Mouse (Mus musculus) MEL (cell line): Measurements from ENCODE around the gene Cyp4a10. TPM values are rescaled to one million over a fixed set of nuclear protein-coding genes. Genes with fewer than 3 reads are reported as not detected.

Source experiments
- DNase-seq: peaks from one replicate; pipeline ENCODE4 v3.0.0; 2011; ENCODE audit warnings: low read depth, low spot score
- H3K27ac ChIP-seq: 2 replicates; pipeline ENCODE4 v1.5.1; 2012; ENCODE audit warnings: low read depth, mild to moderate bottlenecking, control low read depth, low read length, moderate library complexity; ENCODE audit not compliant: control insufficient read depth
- H3K27me3 ChIP-seq, 2 experiments: fragments of 150-350 bp in 1 of 2; sonication (generic) in 1 of 2; 2 replicates each; pipeline ENCODE4 v1.6.1; 2012; ENCODE audit warnings: low read length in 2 of 2, mild to moderate bottlenecking in 2 of 2, improper control_type of control experiment in 1 of 2, moderate library complexity in 1 of 2; ENCODE audit not compliant: insufficient read depth in 2 of 2, control insufficient read depth in 1 of 2
- H3K36me3 ChIP-seq, 2 experiments: 2 replicates each; pipeline ENCODE4 v1.6.1; 2012 to 2014; ENCODE audit warnings: low read length in 2 of 2, improper control_type of control experiment in 1 of 2, inconsistent platforms in 1 of 2, mild to moderate bottlenecking in 1 of 2; ENCODE audit not compliant: insufficient read depth in 2 of 2, control insufficient read depth in 1 of 2
- H3K4me1 ChIP-seq, 2 experiments: fragments of 150-350 bp in 1 of 2; sonication (generic) in 1 of 2; 2 replicates each; pipeline ENCODE4 v1.6.1; 2012; ENCODE audit warnings: low read length in 2 of 2, improper control_type of control experiment in 1 of 2, mild to moderate bottlenecking in 1 of 2; ENCODE audit not compliant: insufficient read depth in 2 of 2, control insufficient read depth in 1 of 2
- H3K4me3 ChIP-seq, 2 experiments: fragments of 150-350 bp in 1 of 2; sonication (generic) in 1 of 2; 2 replicates each; pipeline ENCODE4 v1.5.1; 2012; ENCODE audit warnings: low read depth in 2 of 2, low read length in 2 of 2, mild to moderate bottlenecking in 2 of 2, moderate library complexity in 2 of 2, control low read depth in 1 of 2, improper control_type of control experiment in 1 of 2; ENCODE audit not compliant: control insufficient read depth in 1 of 2, insufficient read depth in 1 of 2
- H3K79me2 ChIP-seq: 2 replicates; pipeline ENCODE4 v1.6.1; 2012; ENCODE audit warnings: mild to moderate bottlenecking, low read length, moderate library complexity; ENCODE audit not compliant: control insufficient read depth, poor library complexity, insufficient read depth
- H3K9ac ChIP-seq: 2 replicates; pipeline ENCODE4 v1.6.1; 2012; ENCODE audit warnings: low read depth, mild to moderate bottlenecking, control low read depth, low read length, moderate library complexity; ENCODE audit not compliant: control insufficient read depth, poor library complexity, severe bottlenecking
- H3K9me3 ChIP-seq: fragments of 150-350 bp; sonication (generic); replicated peaks from 2 replicates; pipeline ENCODE4 v1.6.1; 2012; ENCODE audit warnings: mild to moderate bottlenecking, low read length, improper control_type of control experiment, moderate library complexity; ENCODE audit not compliant: insufficient read depth
- BHLHE40 ChIP-seq: IDR thresholded peaks from 2 replicates; pipeline ENCODE4 v1.6.1; 2012; ENCODE audit warnings: low read depth, mild to moderate bottlenecking, inconsistent platforms, low read length, improper control_type of control experiment, borderline replicate concordance
- CHD1 ChIP-seq: IDR thresholded peaks from 2 replicates; pipeline ENCODE4 v1.6.1; 2012; ENCODE audit warnings: low read depth, mild to moderate bottlenecking, inconsistent platforms, low read length, improper control_type of control experiment
- CTCF ChIP-seq, 3 experiments: IDR thresholded peaks in 2 of 3; conservative IDR thresholded peaks in 1 of 3; 2 replicates each; pipeline ENCODE4 v1.5.1; 2011 to 2012; ENCODE audit warnings: low read length in 3 of 3, low read depth in 2 of 3, mild to moderate bottlenecking in 2 of 3, improper control_type of control experiment in 1 of 3, inconsistent platforms in 1 of 3, mixed read lengths in 1 of 3, moderate library complexity in 1 of 3; ENCODE audit not compliant: control insufficient read depth in 1 of 3, insufficient read depth in 1 of 3, poor library complexity in 1 of 3, severe bottlenecking in 1 of 3
- E2F4 ChIP-seq: IDR thresholded peaks from 2 replicates; pipeline ENCODE4 v1.6.1; 2011; ENCODE audit warnings: low read depth, low read length, improper control_type of control experiment, borderline replicate concordance
- EP300 ChIP-seq, 2 experiments: IDR thresholded peaks; 2 replicates each; pipeline ENCODE4 v1.6.1; 2011; ENCODE audit warnings: improper control_type of control experiment in 2 of 2, low read length in 2 of 2, low read depth in 1 of 2, mild to moderate bottlenecking in 1 of 2
- GATA1 ChIP-seq: IDR thresholded peaks from 2 replicates; pipeline ENCODE4 v1.6.1; 2011; ENCODE audit warnings: low read depth, low read length, improper control_type of control experiment
- HCFC1 ChIP-seq: IDR thresholded peaks from 2 replicates; pipeline ENCODE4 v1.6.1; 2012; ENCODE audit warnings: low read depth, mild to moderate bottlenecking, inconsistent platforms, low read length, improper control_type of control experiment, moderate library complexity
- JUND ChIP-seq: IDR thresholded peaks from 2 replicates; pipeline ENCODE4 v1.6.1; 2011; ENCODE audit warnings: low read depth, mild to moderate bottlenecking, improper control_type of control experiment, low read length
- MAFK ChIP-seq: IDR thresholded peaks from 2 replicates; pipeline ENCODE4 v1.6.1; 2011; ENCODE audit warnings: low read depth, mild to moderate bottlenecking, low read length, improper control_type of control experiment, borderline replicate concordance
- MAX ChIP-seq: IDR thresholded peaks from 2 replicates; pipeline ENCODE4 v1.6.1; 2011; ENCODE audit warnings: low read length, improper control_type of control experiment
- MEF2A ChIP-seq: IDR thresholded peaks from 2 replicates; pipeline ENCODE4 v1.6.1; 2014; ENCODE audit warnings: low read depth, mild to moderate bottlenecking, inconsistent platforms, low read length, improper control_type of control experiment; ENCODE audit not compliant: poor library complexity, insufficient replicate concordance, severe bottlenecking; ENCODE audit errors: extremely low read depth
- MYB ChIP-seq: IDR thresholded peaks from 2 replicates; pipeline ENCODE4 v1.6.1; 2011; ENCODE audit warnings: mild to moderate bottlenecking, low read depth, low read length, improper control_type of control experiment
- MYC ChIP-seq: IDR thresholded peaks from 2 replicates; pipeline ENCODE4 v1.6.1; 2011; ENCODE audit warnings: low read depth, mild to moderate bottlenecking, low read length, improper control_type of control experiment, moderate library complexity
- POLR2A ChIP-seq, 2 experiments: IDR thresholded peaks; 2 replicates each; pipeline ENCODE4 v1.6.1; 2011 to 2012; ENCODE audit warnings: low read length in 2 of 2, mild to moderate bottlenecking in 2 of 2, control low read depth in 1 of 2, improper control_type of control experiment in 1 of 2, low read depth in 1 of 2, moderate library complexity in 1 of 2; ENCODE audit not compliant: control insufficient read depth in 1 of 2, insufficient read depth in 1 of 2, poor library complexity in 1 of 2
- RAD21 ChIP-seq: IDR thresholded peaks from 2 replicates; pipeline ENCODE4 v1.6.1; 2011; ENCODE audit warnings: mild to moderate bottlenecking, low read depth, low read length, improper control_type of control experiment
- RCOR1 ChIP-seq: IDR thresholded peaks from 2 replicates; pipeline ENCODE4 v1.6.1; 2012; ENCODE audit warnings: low read depth, mild to moderate bottlenecking, inconsistent platforms, low read length, improper control_type of control experiment
- SMC3 ChIP-seq: IDR thresholded peaks from 2 replicates; pipeline ENCODE4 v1.6.1; 2011; ENCODE audit warnings: low read depth, low read length, improper control_type of control experiment
- TAL1 ChIP-seq: IDR thresholded peaks from 2 replicates; pipeline ENCODE4 v1.6.1; 2012; ENCODE audit warnings: mild to moderate bottlenecking, inconsistent platforms, low read length, moderate library complexity, mixed read lengths
- TBP ChIP-seq: IDR thresholded peaks from 2 replicates; pipeline ENCODE4 v1.8.0; 2011; ENCODE audit warnings: low read depth, low read length, improper control_type of control experiment
- USF2 ChIP-seq, 2 experiments: IDR thresholded peaks; 2 replicates each; pipeline ENCODE4 v1.6.1; 2011 to 2012; ENCODE audit warnings: improper control_type of control experiment in 2 of 2, low read length in 2 of 2, borderline replicate concordance in 1 of 2, inconsistent platforms in 1 of 2, low read depth in 1 of 2, mild to moderate bottlenecking in 1 of 2; ENCODE audit not compliant: insufficient read depth in 1 of 2
- ZMIZ1 ChIP-seq: IDR thresholded peaks from 2 replicates; pipeline ENCODE4 v1.6.1; 2012; ENCODE audit warnings: low read depth, mild to moderate bottlenecking, inconsistent platforms, low read length, improper control_type of control experiment, moderate library complexity
- polyA plus RNA-seq, 2 experiments: library from polyadenylated mRNA; stranded (reverse) in 1 of 2; unstranded in 1 of 2; fragments of >175 nt in 1 of 2; fragments of >200 nt in 1 of 2; gene quantifications; 2 replicates each; pipeline versions ENCODE4 v1.2.1 to v1.2.4; 2012; ENCODE audit warnings: low replicate concordance in 2 of 2, low read depth in 1 of 2; ENCODE audit not compliant: insufficient read length in 2 of 2, insufficient read depth in 1 of 2, missing spikeins in 1 of 2
- total RNA-seq: library from RNA; depleted of rRNA; stranded (reverse); fragments of 300-350 nt; gene quantifications from 2 replicates; pipeline ENCODE4 v1.2.3, GENCODE M21; 2012

Cyp4a10 gene
- total and polyA plus RNA-seq, 3 experiments = not detected

DNA sequence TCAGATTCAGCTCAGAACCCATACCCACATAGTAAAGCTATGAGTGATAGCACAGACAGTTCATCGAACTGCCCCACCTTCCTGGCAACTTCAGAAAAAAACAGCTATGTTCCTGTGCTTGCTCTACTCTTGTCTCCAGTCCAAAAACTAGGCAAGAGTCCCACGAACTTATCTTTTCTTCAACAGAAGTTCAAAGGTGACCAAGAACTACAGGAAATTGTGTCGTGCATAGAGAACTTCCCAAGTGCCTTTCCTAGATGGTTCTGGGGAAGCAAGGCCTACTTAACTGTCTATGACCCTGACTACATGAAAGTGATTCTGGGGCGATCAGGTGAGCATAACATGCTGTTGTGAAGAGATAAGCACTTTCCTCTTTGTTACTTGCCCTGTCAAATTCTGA is 1.4 kb downstream of the Cyp4a10 start:
- Histone ChIP-seq H3K36me3 (no peaks in the 10 kb centered on the region), H3K27ac (no peak overlapping the region), H3K9me3 (no peaks in the 10 kb centered on the region), H3K79me2 (no peaks in the 10 kb centered on the region), H3K9ac (no peak overlapping the region), H3K4me1 (no peaks in the 10 kb centered on the region), H3K4me3 (no peak overlapping the region), H3K27me3 (no peaks in the 10 kb centered on the region; a peak in 1 of 4 replicates)
- DNase-seq = no peak
- TF ChIP-seq EP300 (IDR thresholded peaks at IDR 0.05; ENCODE audit: low read depth in 1 of 2, low read length in 2 of 2) = no peak
- no peak for TF ChIP-seq MYB
- TF ChIP-seq BHLHE40 = no peak
- TF ChIP-seq TBP = no peak
- TF ChIP-seq RAD21 = no peak
- TF ChIP-seq MAFK = no peak
- TF ChIP-seq JUND = no peak
- TF ChIP-seq HCFC1 = no peak
- TF ChIP-seq CTCF (IDR thresholded peaks at IDR 0.05 in 2 of 3, conservative IDR thresholded peaks at IDR 0.05 in 1 of 3; ENCODE audit: control insufficient read depth in 1 of 3, insufficient read depth in 1 of 3, low read depth in 2 of 3, low read length in 3 of 3, poor library complexity in 1 of 3, severe bottlenecking in 1 of 3) = no peak
- TF ChIP-seq ZMIZ1 = no peak
- TF ChIP-seq MEF2A = no peak
- TF ChIP-seq SMC3 = no peak
- no peak for TF ChIP-seq POLR2A (IDR thresholded peaks at IDR 0.05; ENCODE audit: control insufficient read depth in 1 of 2, insufficient read depth in 1 of 2, low read depth in 1 of 2, low read length in 2 of 2, poor library complexity in 1 of 2)
- TF ChIP-seq TAL1 = no peak
- no peak for TF ChIP-seq USF2 (IDR thresholded peaks at IDR 0.05; ENCODE audit: borderline replicate concordance in 1 of 2, insufficient read depth in 1 of 2, low read depth in 1 of 2, low read length in 2 of 2)
- TF ChIP-seq CHD1 = no peak
- TF ChIP-seq MAX = no peak
- no peak for TF ChIP-seq MYC
- no peak for TF ChIP-seq GATA1

- no peak for TF ChIP-seq RCOR1
- no peak for TF ChIP-seq TAL1
- no peak for TF ChIP-seq MAFK
- TF ChIP-seq E2F4 = no peak
- H3K9me3 ChIP-seq = no peaks in the 10 kb centered on the region
- H3K27me3 ChIP-seq = no peaks in the 10 kb centered on the region; a peak in 1 of 4 replicates
- H3K79me2 ChIP-seq = no peaks in the 10 kb centered on the region
- no peak overlapping the region for H3K9ac ChIP-seq
- no peak overlapping the region for H3K27ac ChIP-seq
- H3K4me1 ChIP-seq = no peaks in the 10 kb centered on the region
- no peak overlapping the region for H3K4me3 ChIP-seq
- H3K36me3 ChIP-seq = no peaks in the 10 kb centered on the region
- no peak for DNase-seq
These were observed 3.7 kb downstream of the Cyp4a10 start for GRCm38 (mm10) chr4:115521766-115522165.
